Mouse (Mus musculus) frontal cortex, postnatal 10 days (tissue): ENCODE data around the gene Lmcd1.
"Not testable (repeated sequence)": the region's sequence is repeated elsewhere in the genome, so short reads cannot be mapped to it uniquely, and the experiment has no call there.

Source experiments
- DNase-seq, 2 experiments: peaks; one replicate each; pipeline ENCODE4 v3.0.0; 2022; ENCODE audit warnings: low spot score in 2 of 2, mixed read lengths in 1 of 2

Gene Lmcd1

GRCm38 (mm10) chr6:112273501-112274205 is at the start of gene Lmcd1:
Gene Lmcd1, plus strand, starts transcription at chr6:112273758.
- peak; percentile 65 to 69 for DNase-seq

- peak in 1 of 2 experiments; percentile 50 for DNase-seq
Measured at GRCm38 (mm10) chr6:112223877-112224632, 49.5 kb upstream of the Lmcd1 start.

- no peak for DNase-seq
Measured at GRCm38 (mm10) chr6:112236775-112237174, 36.8 kb upstream of the Lmcd1 start.

- peak in 1 of 2 experiments; percentile 15 for DNase-seq
Measured at GRCm38 (mm10) chr6:112242216-112242615, 31.3 kb upstream of the Lmcd1 start.

- DNase-seq = peak in 1 of 2 experiments; percentile 36
Measured at GRCm38 (mm10) chr6:112245639-112246038, 27.9 kb upstream of the Lmcd1 start.

- DNase-seq = no peak
Measured at GRCm38 (mm10) chr6:112246636-112247035, 26.9 kb upstream of the Lmcd1 start.

GRCm38 (mm10) chr6:112253943-112254342 is 19.6 kb upstream of the Lmcd1 start:
- not testable (repeated sequence) for DNase-seq

- DNase-seq = no peak
Measured at GRCm38 (mm10) chr6:112254967-112255366, 18.6 kb upstream of the Lmcd1 start.

- no peak for DNase-seq
Measured at GRCm38 (mm10) chr6:112255388-112256225, 18.0 kb upstream of the Lmcd1 start.

- no peak for DNase-seq
Measured at GRCm38 (mm10) chr6:112256599-112256998, 17.0 kb upstream of the Lmcd1 start.

GRCm38 (mm10) chr6:112261089-112261488 is 12.5 kb upstream of the Lmcd1 start:
- no peak for DNase-seq

- no peak for DNase-seq
Measured at GRCm38 (mm10) chr6:112264321-112264720, 9.2 kb upstream of the Lmcd1 start.

- DNase-seq = peak in 1 of 2 experiments; percentile 25
Measured at GRCm38 (mm10) chr6:112266631-112267030, 6.9 kb upstream of the Lmcd1 start.

GRCm38 (mm10) chr6:112267661-112268357 is 5.7 kb upstream of the Lmcd1 start:
- no peak for DNase-seq

- peak; percentile 53 to 57 for DNase-seq
Measured at GRCm38 (mm10) chr6:112274261-112275055, 900 bp downstream of the Lmcd1 start.

- DNase-seq = no peak
Measured at GRCm38 (mm10) chr6:112275731-112276245, 2.2 kb downstream of the Lmcd1 start.

- DNase-seq = no peak
Measured at GRCm38 (mm10) chr6:112278805-112279204, 5.2 kb downstream of the Lmcd1 start.

- DNase-seq = no peak
Measured at GRCm38 (mm10) chr6:112280161-112280560, 6.6 kb downstream of the Lmcd1 start.

- no peak for DNase-seq
Measured at GRCm38 (mm10) chr6:112280945-112281344, 7.4 kb downstream of the Lmcd1 start.

- DNase-seq = no peak
Measured at GRCm38 (mm10) chr6:112281935-112282334, 8.4 kb downstream of the Lmcd1 start.
